Mouse (Mus musculus) cortical plate, adult 2 months (tissue): ENCODE data around the gene Arhgef25.

Experiments
- CTCF ChIP-seq: fragments of 200-500 bp; IDR thresholded peaks from 2 replicates; pipeline ENCODE4 v1.5.1; 2011; ENCODE audit warnings: mild to moderate bottlenecking, control low read depth, low read length; ENCODE audit not compliant: insufficient read depth; ENCODE audit errors: extremely low read depth
- POLR2A ChIP-seq: fragments of 200-500 bp; IDR thresholded peaks from 2 replicates; pipeline ENCODE4 v1.6.1; 2011; ENCODE audit warnings: mild to moderate bottlenecking, low read length, control low read depth; ENCODE audit not compliant: insufficient read depth; ENCODE audit errors: extremely low read depth

- no peak for TF ChIP-seq CTCF
- no peak for TF ChIP-seq POLR2A
Observed at GRCm38 (mm10) chr10:127135118-127135836, 54.6 kb downstream of the Arhgef25 start.
